Mouse (Mus musculus) limb, embryonic 14.5 days (tissue): Measurements from ENCODE around the gene Scnn1b. TPM values are rescaled to one million over a fixed set of nuclear protein-coding genes. Genes with fewer than 3 reads are reported as not detected.

Experiments
- ATAC-seq: fragments of 200-750 bp; cut with Nextera tagmentation; 2 replicates; pipeline ENCODE4 v1.8.0; 2017; ENCODE audit warnings: low read depth, moderate number of reproducible peaks, moderate TSS enrichment; ENCODE audit not compliant: low FRiP score
- DNase-seq: peaks from one replicate; pipeline ENCODE4 v3.0.0-alpha.2; 2015; ENCODE audit warnings: low spot score
- H3K27ac ChIP-seq: fragments of 300-500 bp; sonication (generic); replicated peaks from 2 replicates; pipeline ENCODE4 v1.5.1; 2014; ENCODE audit warnings: low read depth, mild to moderate bottlenecking, low read length, moderate library complexity, mixed read lengths
- H3K27me3 ChIP-seq: fragments of 300-500 bp; sonication (generic); 2 replicates; pipeline ENCODE4 v1.6.1; 2014; ENCODE audit warnings: low read length, mixed read lengths; ENCODE audit not compliant: control insufficient read depth, insufficient read depth
- H3K36me3 ChIP-seq: fragments of 300-500 bp; sonication (generic); 2 replicates; pipeline ENCODE4 v1.6.1; 2014; ENCODE audit warnings: mild to moderate bottlenecking, low read length, moderate library complexity, mixed read lengths; ENCODE audit not compliant: control insufficient read depth, insufficient read depth
- H3K4me1 ChIP-seq: fragments of 300-500 bp; sonication (generic); 2 replicates; pipeline ENCODE4 v1.6.1; 2014; ENCODE audit warnings: antibody characterized with exemption, low read length, mixed read lengths; ENCODE audit not compliant: control insufficient read depth, insufficient read depth
- H3K4me2 ChIP-seq: fragments of 300-500 bp; sonication (generic); replicated peaks from 2 replicates; pipeline ENCODE4 v1.6.1; 2014; ENCODE audit warnings: low read depth, mild to moderate bottlenecking, low read length, moderate library complexity; ENCODE audit not compliant: severe bottlenecking
- H3K4me3 ChIP-seq: fragments of 300-500 bp; sonication (generic); replicated peaks from 2 replicates; pipeline ENCODE4 v1.5.1; 2014; ENCODE audit warnings: low read length
- H3K9ac ChIP-seq: fragments of 300-500 bp; sonication (generic); 2 replicates; pipeline ENCODE4 v1.6.1; 2014; ENCODE audit warnings: mild to moderate bottlenecking, low read depth, low read length, moderate library complexity; ENCODE audit not compliant: severe bottlenecking
- H3K9me3 ChIP-seq: fragments of 300-500 bp; sonication (generic); 2 replicates; pipeline ENCODE4 v1.6.1; 2016; ENCODE audit warnings: low read length; ENCODE audit not compliant: control insufficient read depth
- POLR2A ChIP-seq: fragments of 200-500 bp; IDR thresholded peaks from 2 replicates; pipeline ENCODE4 v1.8.0; 2012; ENCODE audit warnings: inconsistent platforms, mild to moderate bottlenecking, moderate library complexity, borderline replicate concordance; ENCODE audit not compliant: insufficient read depth, insufficient read length; ENCODE audit errors: extremely low read depth
- WGBS: fragments of 180-500 bp; shearing (Covaris S2); extraction: QIAGEN DNeasy Blood & Tissue Kit; methylation state at CpG from one replicate; pipeline ENCODE4 v1.1.7; 2014; 5-methylcytosine and 5-hydroxymethylcytosine counted together
- polyA plus RNA-seq, 2 experiments: library from polyadenylated mRNA; depleted of rRNA in 1 of 2; stranded (reverse) in 1 of 2; unstranded in 1 of 2; fragments of >200 nt; fragmentation: Nextera tagmentation in 1 of 2; extraction: Ambion mirVana in 1 of 2; gene quantifications; 2 replicates each; pipeline versions ENCODE4 v1.2.1 to v1.2.3; 2012 to 2014

The Scnn1b gene
- polyA plus RNA-seq, 2 experiments: 0.57 to 0.63 TPM

DNA sequence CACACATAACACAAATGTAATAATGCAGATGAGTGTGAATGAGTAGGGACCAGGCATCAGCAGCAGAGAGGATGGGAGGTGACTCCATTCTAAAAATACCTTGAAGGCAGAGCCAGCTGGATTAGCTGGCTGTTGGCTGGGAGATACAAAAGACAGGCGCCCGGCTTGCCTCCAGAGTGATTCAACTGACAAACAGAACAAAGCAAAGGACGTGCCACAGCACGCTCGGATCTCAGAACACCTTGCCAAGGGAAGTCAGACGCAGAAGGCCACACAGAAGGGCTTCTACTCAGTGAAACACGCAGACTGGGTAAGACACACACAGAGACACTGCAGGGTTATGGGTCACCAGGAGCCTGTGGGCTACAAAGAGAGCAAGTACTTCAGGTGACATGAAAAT, 24.0 kb upstream of the Scnn1b start:
- no peak for ATAC-seq
- no peaks in the 10 kb centered on the region for H3K9me3 ChIP-seq
- 72% methylated on average over 7 of the region's 7 CpGs for WGBS

DNA sequence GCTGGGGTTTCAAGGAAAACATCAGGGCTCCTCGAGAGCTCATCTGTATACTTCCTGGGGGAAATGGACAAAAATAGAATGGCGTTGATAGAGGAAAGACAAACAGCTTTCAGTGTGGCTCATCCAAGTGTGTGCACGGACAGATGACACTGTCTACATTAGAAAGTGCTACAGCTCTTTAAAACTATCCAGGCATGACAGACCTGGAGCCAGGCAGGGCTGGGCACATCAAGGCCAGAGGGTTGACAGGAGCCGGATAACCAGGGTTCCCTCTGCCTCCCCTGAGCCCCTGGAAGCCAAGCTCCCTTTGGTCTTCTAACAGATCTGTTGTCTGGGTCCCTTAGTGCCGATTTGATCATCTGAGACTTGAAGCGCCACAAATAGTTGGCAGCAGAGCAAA, 22.6 kb upstream of the Scnn1b start:
- ATAC-seq (no peak), DNase-seq (no peak)
- TF ChIP-seq POLR2A: no peak
- H3K4me3 ChIP-seq: no peak overlapping the region
- no peak overlapping the region for H3K27ac ChIP-seq
- H3K27me3 ChIP-seq: no peaks in the 10 kb centered on the region
- no peaks in the 10 kb centered on the region for H3K9me3 ChIP-seq
- H3K36me3 ChIP-seq: no peaks in the 10 kb centered on the region
- 83% methylated on average over 6 of the region's 6 CpGs for WGBS
- H3K4me2 ChIP-seq: no peak overlapping the region
- no peaks in the 10 kb centered on the region for H3K4me1 ChIP-seq
- H3K9ac ChIP-seq: no peak overlapping the region

More for the DNA sequence above, 24.0 kb upstream of the Scnn1b start:
- DNase-seq: no peak
- TF ChIP-seq POLR2A: no peak
- Histone ChIP-seq H3K4me3 (no peak overlapping the region), H3K27me3 (no peaks in the 10 kb centered on the region), H3K9ac (no peak overlapping the region), H3K4me2 (no peak overlapping the region), H3K27ac (no peak overlapping the region), H3K4me1 (no peaks in the 10 kb centered on the region), H3K36me3 (no peaks in the 10 kb centered on the region)

DNA sequence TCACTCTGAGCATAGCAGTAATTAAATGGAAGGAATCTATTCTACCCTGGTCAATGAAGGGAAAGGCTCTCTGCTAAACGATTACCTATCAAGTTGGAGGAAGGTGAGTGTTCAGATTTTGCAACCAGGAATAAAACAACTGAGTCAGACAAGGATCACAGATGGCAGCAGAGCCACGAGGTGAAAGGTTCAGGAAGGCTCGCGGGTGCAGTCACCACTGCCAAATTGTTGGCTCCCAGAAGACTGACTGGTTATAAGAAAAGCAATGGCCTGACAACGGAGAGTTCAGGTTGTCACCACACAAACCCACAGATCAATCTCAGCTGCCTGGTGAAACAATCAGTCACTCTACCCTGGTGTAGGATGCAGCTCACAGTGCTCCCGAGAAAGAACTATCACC, 18.9 kb upstream of the Scnn1b start:
- 71% methylated on average over 6 of the region's 6 CpGs for WGBS
- no peak overlapping the region for H3K9ac ChIP-seq
- TF ChIP-seq POLR2A: no peak

DNA sequence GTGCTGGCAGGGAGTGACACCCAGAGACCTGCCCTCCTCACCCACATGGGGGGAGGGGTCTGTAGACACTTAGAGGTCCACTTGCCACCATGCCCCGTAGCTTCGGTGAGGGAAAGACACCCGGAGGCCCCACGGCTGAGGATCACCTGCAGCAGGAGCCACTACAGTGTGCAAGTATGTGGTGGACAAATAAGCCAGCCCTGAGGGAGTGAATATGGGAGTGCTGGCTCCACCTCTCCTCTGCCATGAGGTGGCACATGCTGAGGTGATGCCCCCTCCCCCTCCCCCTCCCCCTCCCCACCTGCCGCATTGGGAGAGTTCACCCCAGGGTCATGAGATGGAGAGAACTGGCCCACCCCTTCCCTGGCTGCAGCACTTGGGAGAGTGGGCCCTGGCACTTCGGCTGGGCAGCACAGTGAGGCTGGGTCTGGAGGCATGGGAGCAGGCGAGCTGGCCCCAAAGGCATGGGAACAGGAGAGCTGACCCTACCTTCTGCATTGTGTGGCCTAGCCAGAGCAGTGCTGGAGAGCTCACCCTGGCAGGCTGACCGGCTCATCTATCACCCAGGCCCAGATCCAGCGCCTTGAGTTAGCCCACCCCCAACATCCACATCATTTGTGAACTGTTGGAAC, 16.2 kb upstream of the Scnn1b start:
- no peaks in the 10 kb centered on the region for H3K27me3 ChIP-seq
- no peak for ATAC-seq

More for the DNA sequence above, 18.9 kb upstream of the Scnn1b start:
- Histone ChIP-seq H3K36me3 (no peaks in the 10 kb centered on the region), H3K4me3 (no peak overlapping the region), H3K9me3 (no peaks in the 10 kb centered on the region), H3K4me2 (no peak overlapping the region), H3K27me3 (no peaks in the 10 kb centered on the region), H3K4me1 (no peaks in the 10 kb centered on the region), H3K27ac (no peak overlapping the region)
- ATAC-seq (no peak), DNase-seq (no peak)

DNA sequence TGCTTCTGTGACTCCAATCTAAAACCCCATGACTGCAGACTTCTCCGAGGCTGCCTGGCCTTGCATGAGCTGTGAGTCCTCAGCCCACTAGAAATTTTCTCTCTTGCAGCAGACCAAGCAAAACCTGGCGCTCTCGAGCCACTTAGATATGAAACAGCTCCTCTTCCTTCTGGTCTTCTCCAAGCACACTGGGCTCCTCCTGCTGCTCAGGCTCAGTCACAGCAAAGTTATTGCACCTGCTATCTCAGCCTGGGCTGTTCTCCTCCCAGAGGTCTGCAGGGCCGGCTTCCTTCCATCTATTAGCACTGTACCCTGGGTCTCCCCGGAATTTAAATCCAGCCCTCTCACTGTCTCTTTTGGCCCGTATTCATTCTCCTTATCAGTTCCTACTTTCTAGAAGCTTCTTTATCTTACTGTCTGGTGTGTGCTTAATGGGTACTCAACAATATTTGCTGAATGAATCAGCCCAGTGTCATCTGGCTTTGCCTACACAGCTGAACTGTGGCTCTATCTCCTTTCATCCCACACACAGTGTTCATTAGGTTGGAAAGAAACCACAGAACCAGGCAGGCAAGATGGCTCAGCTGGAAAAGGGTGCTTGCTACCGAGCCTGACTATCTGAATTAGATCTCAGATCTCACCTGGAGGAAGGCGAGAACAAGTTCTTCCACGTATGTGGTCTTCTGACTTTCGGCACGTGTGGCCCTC, 7.5 kb upstream of the Scnn1b start:
- Histone ChIP-seq H3K9me3 (no peaks in the 10 kb centered on the region), H3K27me3 (no peaks in the 10 kb centered on the region), H3K4me1 (no peaks in the 10 kb centered on the region), H3K27ac (no peak overlapping the region), H3K4me2 (no peak overlapping the region), H3K4me3 (no peak overlapping the region), H3K36me3 (no peaks in the 10 kb centered on the region), H3K9ac (no peak overlapping the region)
- TF ChIP-seq POLR2A: no peak
- ATAC-seq (no peak), DNase-seq (no peak)
- 91% methylated on average over 11 of the region's 11 CpGs for WGBS

More for the DNA sequence above, 16.2 kb upstream of the Scnn1b start:
- Histone ChIP-seq H3K4me3 (no peak overlapping the region), H3K9me3 (no peaks in the 10 kb centered on the region), H3K27ac (no peak overlapping the region), H3K36me3 (no peaks in the 10 kb centered on the region), H3K4me2 (no peak overlapping the region), H3K9ac (no peak overlapping the region), H3K4me1 (no peaks in the 10 kb centered on the region)
- 82% methylated on average over 8 of the region's 9 CpGs for WGBS
- DNase-seq: no peak
- no peak for TF ChIP-seq POLR2A
